Mouse (Mus musculus) hindlimb bud, embryonic 11.5 days (tissue): ENCODE results near the gene Olfr1340.

Source experiments
- DNase-seq: peaks from one replicate; pipeline ENCODE4 v3.0.0-alpha.2; 2012; ENCODE audit warnings: low read depth, low spot score; ENCODE audit errors: extremely low spot score

The Olfr1340 gene

DNA sequence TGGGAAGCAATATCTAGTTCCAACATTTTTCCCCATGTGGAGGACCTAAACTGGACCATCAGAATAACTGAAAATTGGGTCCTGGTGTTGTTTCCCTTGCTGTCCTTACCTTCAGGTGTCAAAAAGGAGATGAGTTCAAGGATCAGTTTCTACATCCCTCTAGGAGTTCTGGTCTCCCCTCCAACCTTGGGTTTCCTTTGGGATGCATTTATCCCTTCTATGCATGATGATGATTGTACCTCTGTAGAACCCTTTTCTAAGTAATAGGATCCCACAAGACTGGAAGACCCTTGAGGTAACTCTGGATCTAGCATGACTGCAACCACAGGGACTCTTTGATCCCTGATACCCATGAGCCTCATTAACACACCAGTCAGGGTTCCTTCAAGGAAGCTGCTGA, at the start of gene Olfr1340:
Olfr1340 (plus strand) TSS at position 301 of the 400 bp plus-strand sequence.
- no peak for DNase-seq

DNA sequence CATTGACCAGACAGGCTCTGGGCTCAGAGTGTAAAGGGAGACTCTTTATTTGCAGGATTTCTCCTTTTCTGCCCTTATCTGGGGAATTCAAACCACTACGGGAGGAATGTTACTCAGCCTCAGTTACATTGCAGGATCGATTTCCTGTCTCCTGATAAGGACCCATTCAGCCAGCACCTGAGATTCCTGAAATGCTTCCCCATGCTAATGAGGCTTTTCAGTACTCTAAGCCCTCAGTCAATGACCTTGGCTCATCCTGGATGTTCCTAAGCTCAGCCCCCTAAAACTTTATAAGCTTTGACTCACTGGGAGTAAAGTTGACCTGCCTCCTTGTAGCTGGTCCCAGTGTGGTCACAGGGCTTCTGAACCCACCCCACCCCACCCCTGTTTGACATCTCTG, 32.9 kb upstream of the Olfr1340 start:
- DNase-seq: no peak

DNA sequence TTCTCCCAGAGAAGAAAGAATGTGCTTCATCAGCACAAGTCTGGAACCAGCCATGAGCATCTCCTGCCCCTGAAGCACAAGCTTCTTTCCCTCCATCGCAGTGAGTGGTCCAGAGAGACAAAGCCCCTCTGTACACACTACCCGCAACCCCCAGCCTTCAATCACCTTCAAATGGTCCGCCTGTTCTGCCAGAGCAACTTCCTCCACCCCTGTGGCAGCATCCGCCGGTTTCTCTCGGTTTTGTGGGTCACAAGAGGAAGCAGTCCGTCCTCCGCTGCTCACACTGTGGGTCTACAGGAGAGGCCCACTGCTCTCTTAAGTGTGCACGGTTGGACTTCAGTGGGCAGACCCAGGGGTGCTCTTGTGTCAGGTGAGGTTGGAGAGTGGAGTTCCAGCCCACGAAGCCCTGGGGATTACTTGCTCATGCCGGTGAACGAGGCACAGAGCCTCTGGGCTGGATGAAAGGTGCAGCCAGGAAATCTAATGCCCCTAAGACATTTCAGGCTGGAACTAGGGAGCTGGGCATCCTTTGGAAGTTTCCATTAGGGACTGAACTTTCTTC, 27.4 kb upstream of the Olfr1340 start, which contains the start of gene Olfr1342:
Olfr1342 (minus strand) TSS at position 345 of the 562 bp plus-strand sequence.
- DNase-seq: no peak

DNA sequence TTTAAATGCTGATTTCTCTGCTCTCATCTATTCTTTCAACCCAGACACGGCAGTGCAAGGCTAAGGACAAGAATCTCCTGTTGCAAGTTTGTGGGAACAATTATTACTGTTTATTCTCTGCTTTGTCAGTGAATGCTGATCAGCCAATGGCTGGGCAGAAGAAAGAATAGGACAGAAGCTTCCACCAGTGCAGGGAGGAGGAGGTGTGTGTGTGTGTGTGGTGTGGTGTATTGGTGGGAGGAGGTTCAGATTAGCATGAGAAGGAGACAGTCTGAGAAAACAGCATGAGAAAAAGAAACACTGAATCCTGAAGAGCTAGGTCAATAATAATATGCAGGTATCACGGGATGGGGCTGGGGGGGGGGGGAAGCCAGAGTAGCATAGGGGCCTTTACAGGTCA, 26.1 kb upstream of the Olfr1340 start:
- no peak for DNase-seq

DNA sequence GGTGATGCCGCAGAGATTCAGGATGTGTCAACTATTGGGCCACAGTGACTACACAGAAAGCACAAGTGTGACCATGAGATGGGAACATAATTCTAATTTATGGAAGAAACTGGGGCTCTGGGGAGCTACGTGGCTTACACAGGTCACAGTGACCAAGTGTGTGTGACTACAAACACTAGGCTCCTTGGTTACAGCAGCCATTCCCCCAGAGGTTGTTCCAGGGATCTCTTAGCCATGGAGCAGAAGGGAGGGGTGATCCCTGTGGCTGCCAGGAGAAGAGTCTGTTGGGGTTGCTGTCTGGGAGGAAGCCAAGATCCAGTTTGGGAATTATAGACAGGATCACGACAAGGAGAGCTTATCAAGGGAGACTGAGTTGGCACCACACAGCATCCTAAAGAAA, 16.7 kb upstream of the Olfr1340 start, which contains the start of gene Olfr1341:
Olfr1341 (plus strand) TSS at position 301 of the 400 bp plus-strand sequence.
- DNase-seq: no peak

DNA sequence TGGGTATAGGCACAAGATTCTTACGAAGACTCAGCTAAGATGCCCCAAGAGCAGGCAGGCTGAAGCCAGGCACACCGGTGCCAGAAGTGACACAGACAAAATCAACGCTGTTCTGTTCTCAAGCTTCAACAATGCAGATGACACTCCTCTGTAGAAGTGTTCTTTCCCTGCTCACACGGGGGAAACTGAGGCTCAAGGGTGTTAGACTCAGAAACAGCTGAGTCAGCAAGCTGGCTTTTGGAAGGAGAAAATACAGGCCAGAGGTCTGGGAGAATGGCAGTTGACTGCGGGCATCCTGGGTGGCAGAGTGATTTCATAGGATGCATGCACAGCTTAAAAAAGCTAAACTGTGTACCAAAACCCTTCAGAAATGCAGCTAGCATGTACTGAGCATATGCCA, 11.9 kb upstream of the Olfr1340 start:
- DNase-seq: no peak

DNA sequence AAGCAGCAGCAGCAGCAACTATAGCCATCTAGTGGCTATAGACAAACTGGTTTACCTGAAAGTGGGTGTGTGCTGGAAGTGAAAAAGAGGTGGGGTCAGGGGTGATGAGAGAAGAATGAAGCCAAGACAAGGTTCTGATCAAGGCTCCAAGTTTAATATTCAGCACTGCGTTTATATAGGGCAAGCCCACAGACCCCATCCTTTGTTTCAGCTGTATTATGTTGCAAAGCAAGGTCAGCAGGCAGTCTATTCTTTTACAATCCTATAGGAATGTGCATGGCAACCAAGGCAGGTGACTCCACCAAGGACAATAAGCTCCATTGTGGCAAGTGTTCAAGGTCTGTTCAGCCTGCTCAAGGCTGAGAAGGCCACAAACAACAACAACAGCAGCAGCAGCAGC, 8.3 kb upstream of the Olfr1340 start:
- no peak for DNase-seq

GRCm38 (mm10) chr4:118721742-118722483, 2.0 kb downstream of the Olfr1340 start:
- DNase-seq: peak; percentile 41

GRCm38 (mm10) chr4:118731875-118732274, 11.9 kb downstream of the Olfr1340 start, which contains the start of gene Olfr1339:
Gene Olfr1339 (plus strand): TSS chr4:118732175.
- DNase-seq: no peak

DNA sequence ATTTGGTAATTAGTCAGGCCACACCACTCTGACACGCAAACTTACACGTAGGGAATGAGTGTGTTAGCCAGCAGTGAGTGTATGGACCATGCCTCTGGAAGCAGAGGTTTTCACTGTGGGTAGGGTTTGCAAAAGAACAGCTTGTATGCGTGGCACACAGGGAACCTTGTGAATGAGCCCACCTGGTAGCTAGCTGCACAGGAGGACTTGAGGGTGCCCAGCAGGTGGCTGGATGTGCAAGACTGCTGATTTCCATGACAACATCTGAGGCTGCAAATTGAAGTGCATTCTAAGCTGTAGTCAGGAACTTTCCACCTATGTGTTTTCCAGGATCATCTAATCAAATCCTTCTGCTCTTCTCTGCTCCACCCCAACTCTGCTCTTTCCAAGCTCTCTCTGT, 19.6 kb downstream of the Olfr1340 start:
- no peak for DNase-seq

DNA sequence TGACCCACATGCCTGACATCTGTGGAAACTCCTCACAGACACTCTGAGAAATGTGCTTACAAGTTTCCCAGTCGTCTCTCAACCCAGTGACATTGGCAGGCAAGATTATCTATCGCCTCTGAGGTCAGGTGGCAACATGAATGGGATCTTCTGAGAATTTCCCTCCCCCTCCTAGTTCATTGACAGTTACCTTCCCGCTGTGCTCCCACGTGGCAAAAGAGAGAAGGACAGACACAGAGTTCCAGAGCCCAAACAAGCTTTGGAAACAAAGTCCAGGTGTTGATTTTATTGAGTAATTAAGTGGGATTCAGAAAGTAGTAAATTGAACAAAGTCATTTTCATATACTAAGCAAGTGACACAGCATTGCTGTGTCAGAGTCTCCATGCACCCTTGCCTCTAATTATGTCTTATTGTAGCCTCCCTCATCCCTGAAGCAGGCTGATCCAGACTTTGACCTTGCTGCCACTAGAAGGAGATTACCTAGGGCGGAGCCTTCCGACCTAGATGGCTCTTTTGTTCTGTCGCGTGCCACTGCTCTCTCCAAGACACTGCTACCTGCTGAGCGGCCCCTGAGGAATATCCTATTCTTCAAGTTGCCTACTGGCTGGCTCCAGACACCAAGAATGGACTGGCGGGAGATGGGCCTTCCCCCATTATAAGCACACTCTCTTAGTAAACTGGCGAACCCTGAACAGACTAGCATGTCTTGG, 21.2 kb downstream of the Olfr1340 start:
- no peak for DNase-seq

DNA sequence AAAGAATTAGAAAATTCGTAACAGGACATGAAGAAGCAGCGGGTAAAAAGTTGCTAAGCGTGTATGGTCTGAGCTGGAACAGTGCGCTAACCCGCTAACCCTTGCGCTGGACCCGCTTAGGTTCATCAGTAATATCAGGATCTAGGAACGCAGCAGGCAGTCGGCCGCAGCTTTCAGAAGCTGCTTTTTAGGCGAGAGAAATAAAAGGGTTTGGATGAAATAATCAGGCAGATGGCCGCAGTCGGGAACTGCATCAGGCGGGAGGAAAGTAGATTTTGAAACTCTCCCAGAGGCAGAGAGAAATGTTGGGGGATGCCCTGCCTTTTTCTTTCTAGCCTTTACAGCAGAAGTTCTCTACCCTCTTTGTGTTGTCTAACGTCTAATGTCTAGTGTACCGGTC, 21.9 kb downstream of the Olfr1340 start:
- DNase-seq: no peak

DNA sequence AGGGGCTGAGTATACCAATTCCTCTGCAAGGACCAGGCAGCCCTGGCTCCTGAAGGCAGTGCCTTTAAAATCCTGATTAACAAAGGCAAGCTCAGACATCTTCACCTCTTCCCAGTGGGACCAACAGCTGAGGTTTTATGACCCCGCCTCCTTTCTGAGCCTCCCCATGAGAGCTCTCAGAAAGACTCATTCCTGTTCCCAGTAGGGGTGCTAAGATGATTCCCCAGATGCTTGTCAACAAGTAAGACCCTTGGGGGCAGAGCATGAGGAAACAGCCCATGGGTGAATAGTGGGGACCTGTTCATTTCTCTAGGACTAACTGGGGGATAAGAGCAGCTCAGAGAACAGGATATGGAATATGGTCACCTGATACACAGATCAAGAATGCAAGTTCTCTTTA, 38.7 kb downstream of the Olfr1340 start, which contains the start of gene Olfr1338:
Olfr1338 (minus strand) TSS at position 101 of the 400 bp plus-strand sequence.
- no peak for DNase-seq
